Mouse (Mus musculus): Measurements from ENCODE around the gene Tyro3.

The Tyro3 gene

GRCm38 (mm10) chr2:119797279-119797783, at the start of gene Tyro3:
TSS of gene Tyro3 (plus strand) at chr2:119797733.
- DNase-seq (ENCODE audit: low spot score in 2 of 2): no peak

GRCm38 (mm10) chr2:119749260-119749659, 48.3 kb upstream of the Tyro3 start:
- DNase-seq (ENCODE audit: low spot score in 2 of 2): no peak

DNA sequence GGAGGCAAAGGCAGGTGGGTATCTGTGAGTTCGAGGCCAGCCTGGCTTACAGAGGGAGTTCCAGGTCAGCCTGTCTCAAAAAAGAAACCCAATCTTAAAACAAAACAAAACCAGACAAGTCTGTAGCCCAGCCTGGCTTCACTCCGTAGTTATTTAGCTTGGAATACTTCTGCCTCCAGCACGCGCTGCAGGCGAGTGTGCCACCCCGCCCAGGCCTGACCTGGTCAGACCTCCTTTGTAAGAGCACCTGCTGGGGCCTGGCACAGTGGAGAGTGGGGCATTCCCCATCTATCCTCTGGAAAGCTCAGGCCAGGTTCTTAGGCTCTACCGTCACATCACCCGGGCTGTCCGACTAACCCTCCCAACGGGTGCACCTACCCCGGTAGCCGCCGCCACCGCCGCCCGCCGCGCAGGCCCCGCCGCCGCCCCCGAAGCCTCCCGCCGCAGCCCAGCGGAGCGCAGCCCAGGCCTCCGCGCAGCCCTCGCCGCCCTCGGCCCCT, 39.9 kb upstream of the Tyro3 start:
- no peak for DNase-seq (ENCODE audit: low spot score in 2 of 2)

- peak in 1 of 2 experiments; percentile 51 for DNase-seq (ENCODE audit: low spot score in 2 of 2)
These were observed 39.3 kb upstream of the Tyro3 start for GRCm38 (mm10) chr2:119758101-119758843.

- no peak for DNase-seq (ENCODE audit: low spot score in 2 of 2)
These were observed 38.4 kb upstream of the Tyro3 start for GRCm38 (mm10) chr2:119758844-119759835.

GRCm38 (mm10) chr2:119760251-119760650, 37.3 kb upstream of the Tyro3 start, which contains the start of gene Ltk:
TSS of gene Ltk (minus strand) at chr2:119760431.
- no peak for DNase-seq (ENCODE audit: low spot score in 2 of 2)

DNA sequence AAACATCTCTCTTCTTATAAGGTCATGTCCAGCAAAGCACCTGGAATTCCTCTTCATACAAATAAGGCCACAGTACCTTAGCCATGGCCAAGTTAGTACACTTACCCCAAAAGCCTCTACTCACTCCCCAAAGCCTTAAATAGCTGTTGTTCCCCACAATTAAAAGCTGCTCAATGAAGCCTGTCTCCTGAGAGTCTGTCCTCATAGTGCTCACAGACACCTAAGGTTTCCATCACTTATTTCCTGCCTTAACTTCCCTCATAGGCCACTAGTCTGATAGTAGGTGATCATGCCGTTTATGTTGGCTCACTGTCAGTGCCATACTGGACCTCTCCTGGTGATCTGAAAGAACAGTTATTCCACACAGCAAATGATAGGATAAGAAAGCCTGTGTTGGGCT, 35.3 kb upstream of the Tyro3 start:
- DNase-seq (ENCODE audit: low spot score in 2 of 2): no peak

DNA sequence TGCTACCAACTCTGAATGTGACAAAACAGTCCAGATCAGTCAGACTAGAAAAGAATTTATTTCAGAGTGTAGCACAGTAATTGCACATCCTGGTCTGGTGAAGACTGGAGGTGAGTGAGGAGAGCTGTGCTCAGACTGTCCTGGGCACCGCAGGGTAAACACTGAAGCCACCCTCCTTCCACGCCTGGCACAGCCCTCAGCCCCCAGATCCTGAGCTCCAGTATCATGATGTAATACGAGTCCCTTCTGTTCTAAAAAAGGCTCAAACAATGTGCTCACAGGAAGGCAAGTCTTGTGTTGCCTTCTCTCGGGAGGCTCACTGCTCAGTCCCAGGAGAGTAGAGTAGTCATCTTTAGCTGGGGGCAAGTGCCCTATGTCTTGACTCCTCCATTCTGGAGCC, 33.6 kb upstream of the Tyro3 start:
- DNase-seq (ENCODE audit: low spot score in 2 of 2): no peak

GRCm38 (mm10) chr2:119767246-119767645, 30.3 kb upstream of the Tyro3 start:
- DNase-seq (ENCODE audit: low spot score in 2 of 2): no peak

GRCm38 (mm10) chr2:119787206-119787883, 10.2 kb upstream of the Tyro3 start, which contains the start of gene Rpap1:
TSS of gene Rpap1 (minus strand) at chr2:119787537.
- peak; percentile 73 to 74 for DNase-seq (ENCODE audit: low spot score in 2 of 2)

- DNase-seq (ENCODE audit: low spot score in 2 of 2): no peak
These were observed 7.5 kb upstream of the Tyro3 start for GRCm38 (mm10) chr2:119789996-119790395.

- DNase-seq (ENCODE audit: low spot score in 2 of 2): peak; percentile 42
These were observed 854 bp downstream of the Tyro3 start for GRCm38 (mm10) chr2:119798246-119798927.

DNA sequence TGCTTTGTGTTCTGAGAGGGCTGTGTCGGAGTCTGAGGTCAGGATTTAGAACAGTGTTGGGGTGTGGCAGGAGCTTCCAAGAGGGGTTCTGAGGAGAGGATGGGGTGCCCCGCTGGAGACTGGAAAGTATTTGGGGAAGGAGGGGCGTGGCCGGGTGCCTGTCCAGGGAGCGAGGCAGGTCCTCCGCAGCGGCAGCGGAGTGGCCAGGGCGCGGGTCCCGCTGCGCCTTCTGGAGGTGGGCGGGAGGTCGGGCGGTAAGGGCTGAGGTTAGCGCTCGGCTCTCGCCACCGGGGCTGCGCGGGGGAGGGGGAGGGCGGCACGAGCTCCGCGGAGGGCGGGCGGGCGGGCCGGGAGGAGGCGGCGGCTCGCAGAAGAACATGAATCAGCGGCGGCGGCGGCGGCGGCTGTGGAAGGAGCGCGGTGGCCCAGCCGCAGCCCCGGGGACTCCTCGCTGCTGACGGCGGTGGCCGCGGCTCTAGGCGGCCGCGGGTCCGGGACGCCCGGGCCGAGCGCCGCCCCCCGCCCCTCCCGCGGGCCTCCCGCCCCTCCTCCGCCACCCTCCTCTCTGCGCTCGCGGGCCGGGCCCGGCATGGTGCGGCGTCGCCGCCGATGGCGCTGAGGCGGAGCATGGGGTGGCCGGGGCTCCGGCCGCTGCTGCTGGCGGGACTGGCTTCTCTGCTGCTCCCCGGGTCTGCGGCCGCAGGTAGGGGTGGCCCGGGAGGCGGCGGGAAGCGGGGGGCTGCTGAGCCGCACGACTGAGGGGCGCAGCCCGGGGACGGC, 1.8 kb downstream of the Tyro3 start:
- DNase-seq (ENCODE audit: low spot score in 2 of 2): peak; percentile 17 to 58

GRCm38 (mm10) chr2:119799961-119800550, 2.5 kb downstream of the Tyro3 start:
- DNase-seq (ENCODE audit: low spot score in 2 of 2): peak in 1 of 2 experiments; percentile 43

DNA sequence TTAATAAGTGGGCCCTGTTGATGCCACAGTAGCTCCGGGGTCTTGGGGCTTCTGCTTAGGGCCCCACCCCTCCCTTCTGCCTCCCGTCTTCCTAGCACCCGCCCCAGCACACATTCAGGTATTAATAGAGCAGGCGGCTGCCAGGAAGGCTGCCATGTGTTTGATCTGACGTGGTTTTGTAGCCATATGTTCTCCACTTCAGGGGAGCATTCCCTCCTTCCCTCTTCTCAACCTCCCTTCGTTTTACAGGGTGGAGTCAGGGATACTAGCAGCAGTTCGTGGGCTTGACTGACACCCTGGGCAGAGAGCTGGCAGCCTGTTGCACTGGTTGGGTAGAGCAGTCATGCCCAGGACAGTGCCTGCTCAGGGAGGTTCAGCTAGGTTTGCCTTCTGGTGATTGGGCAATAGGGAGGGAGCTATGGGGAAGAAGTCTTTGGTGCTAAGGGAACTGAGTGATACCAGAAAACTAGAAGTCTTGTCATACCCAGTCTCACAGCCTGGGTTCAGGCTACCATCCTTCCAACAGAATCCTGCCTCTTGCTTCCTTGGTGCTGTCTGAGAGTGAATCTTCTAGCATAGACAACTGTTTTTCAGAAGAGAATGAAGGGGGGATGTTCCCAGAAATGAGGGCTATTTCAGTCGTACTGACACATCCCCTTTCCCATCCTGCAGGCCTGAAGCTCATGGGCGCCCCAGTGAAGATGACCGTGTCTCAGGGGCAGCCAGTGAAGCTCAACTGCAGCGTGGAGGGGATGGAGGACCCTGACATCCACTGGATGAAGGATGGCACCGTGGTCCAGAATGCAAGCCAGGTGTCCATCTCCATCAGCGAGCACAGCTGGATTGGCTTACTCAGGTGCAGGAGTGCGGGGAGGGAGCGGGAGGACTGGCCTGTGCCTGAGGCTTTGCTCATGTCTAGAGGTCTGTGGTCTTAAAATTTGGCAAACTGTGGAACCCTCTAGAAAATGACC, 3.6 kb downstream of the Tyro3 start:
- DNase-seq (ENCODE audit: low spot score in 2 of 2): peak in 1 of 2 experiments; percentile 41

DNA sequence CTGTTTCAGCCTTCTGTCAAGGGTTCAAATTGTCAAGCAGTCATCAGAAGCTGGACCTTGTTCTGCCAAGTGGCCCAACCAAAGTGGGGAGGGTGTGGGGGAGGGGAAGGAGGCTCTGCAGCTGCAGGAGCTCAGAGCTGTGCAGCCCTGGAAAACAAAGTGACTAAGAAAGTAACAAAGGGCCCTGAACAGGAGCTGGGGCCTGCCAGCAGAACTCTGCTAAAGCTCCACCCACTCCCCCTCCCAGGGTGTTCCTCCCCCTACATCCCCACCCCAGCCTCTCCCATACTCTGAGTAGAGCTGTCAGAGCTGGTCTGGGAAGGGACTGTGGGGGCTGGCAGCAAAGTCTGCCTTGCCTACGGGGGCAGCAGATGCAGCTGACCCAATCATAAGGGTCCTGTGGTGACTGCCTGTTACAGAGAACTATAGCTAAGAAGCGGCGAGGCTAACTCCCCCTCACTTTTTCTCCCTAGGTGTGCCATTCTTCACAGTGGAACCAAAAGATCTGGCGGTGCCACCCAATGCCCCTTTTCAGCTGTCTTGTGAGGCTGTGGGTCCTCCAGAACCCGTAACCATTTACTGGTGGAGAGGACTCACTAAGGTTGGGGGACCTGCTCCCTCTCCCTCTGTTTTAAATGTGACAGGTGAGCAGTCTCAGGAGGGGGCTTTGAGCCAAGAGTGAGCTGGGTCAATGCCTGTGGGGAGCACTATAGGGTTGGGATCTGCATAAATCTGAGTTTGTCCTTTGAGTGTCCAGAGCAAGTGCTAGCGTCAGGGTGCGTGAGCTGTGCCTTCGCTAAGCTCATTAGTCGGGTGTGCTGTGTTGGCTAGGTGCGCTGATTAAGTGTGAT, 5.5 kb downstream of the Tyro3 start:
- no peak for DNase-seq (ENCODE audit: low spot score in 2 of 2)

DNA sequence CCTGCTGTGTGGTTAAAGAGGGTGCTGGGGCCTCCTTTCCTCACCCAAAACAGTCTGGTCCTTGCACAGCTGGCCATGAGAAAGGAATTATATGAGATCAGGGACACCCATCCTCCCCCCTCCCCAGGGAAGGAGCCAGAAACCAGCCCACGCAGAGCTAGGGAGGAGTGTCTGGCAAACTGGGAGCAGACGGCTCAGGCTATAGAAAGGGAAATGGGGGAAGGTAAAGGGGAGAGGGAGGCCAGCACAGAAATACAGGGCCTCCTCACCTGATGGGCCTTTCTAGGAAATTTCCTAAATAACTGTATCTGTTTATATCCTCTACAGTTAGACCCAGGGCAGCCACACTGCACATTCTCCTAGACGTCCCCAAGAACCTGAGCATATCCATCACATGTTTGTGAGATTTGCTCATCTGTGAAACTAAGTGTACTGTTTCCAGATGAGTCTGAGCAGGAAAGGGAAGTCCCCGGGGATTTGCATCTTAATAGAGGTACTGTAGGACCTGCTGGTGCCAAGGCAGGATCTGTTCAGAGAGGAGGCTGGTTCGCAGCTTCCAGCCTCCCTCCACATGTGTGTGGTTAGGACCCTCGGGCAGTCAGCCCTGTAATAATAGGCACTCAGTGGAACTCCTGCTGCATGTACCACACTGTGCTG, 6.2 kb downstream of the Tyro3 start:
- no peak for DNase-seq (ENCODE audit: low spot score in 2 of 2)

Data from urinary bladder, adult 18-20 months (tissue).